Mouse (Mus musculus): Measurements from ENCODE around the gene Fjx1. TPM values are rescaled to one million over a fixed set of nuclear protein-coding genes. Genes with fewer than 3 reads are reported as not detected.
A peak's percentile ranks its signal among the peaks of the same experiment; 100 is the strongest.

The Fjx1 gene
- polyA plus RNA-seq, 1 experiment = 31.9 TPM

GRCm38 (mm10) chr2:102401352-102401692, 51.0 kb downstream of the Fjx1 start:
- peak overlapping the region; percentile 62 for H3K4me3 ChIP-seq (replicated peaks; ENCODE audit: insufficient read depth, low read depth, low read length)
- no peak for DNase-seq
- TF ChIP-seq CTCF (IDR thresholded peaks at IDR 0.05; ENCODE audit: borderline replicate concordance, insufficient read depth, low read depth, low read length) = no peak
- WGBS = 12% methylated on average over 6 of the region's 6 CpGs
- H3K27ac ChIP-seq (ENCODE audit: insufficient read depth, low read length) = peak overlapping the region; percentile 69
- H3K4me1 ChIP-seq (ENCODE audit: control insufficient read depth, insufficient read depth, low read length) = peaks cover 6% of the 10 kb centered on the region; the same call in 1 of the 2 replicates
- no peaks in the 10 kb centered on the region for H3K27me3 ChIP-seq (ENCODE audit: control insufficient read depth, insufficient read depth, low read length)

DNA sequence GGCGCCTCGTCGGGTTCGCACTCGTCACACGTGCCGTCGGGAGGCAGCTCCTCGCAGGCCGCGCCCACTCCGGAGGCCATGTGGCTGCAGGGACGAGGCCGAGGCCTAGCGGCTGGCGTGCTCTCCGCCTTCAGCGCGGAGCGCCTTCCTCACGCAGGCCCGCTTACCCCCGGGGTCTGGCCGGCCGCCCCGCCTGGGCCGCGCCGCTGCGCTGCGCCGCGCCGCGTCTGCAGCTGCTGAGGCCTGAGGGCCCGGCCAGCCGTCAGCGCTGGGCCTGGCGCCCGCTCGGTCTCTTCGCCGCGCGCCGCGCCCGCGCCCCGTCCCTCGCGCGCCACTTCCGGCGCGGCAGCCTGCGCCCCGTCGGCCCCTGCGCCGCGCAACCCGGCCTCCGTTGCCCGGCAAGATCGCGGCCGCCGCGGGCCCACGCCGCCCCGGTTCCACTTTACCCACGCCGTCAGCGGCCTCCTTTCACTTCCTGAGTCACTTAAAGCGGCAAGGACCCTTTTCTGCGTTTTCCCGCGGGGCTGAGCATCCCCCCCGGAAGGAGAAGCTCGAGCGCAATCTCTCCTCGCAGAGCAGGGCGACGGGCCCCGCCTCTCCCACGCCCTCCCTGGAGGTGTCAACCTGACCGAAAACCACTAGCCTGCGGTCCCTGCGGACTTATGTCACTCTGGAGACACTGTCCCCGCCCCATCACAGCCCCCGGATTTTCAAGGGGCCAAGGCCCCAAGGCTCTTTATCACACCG, 51.5 kb downstream of the Fjx1 start:
- no peaks in the 10 kb centered on the region for H3K27me3 ChIP-seq (ENCODE audit: control insufficient read depth, insufficient read depth, low read length)
- H3K27ac ChIP-seq (ENCODE audit: insufficient read depth, low read length) = peak overlapping the region; percentile 69
- 3% methylated on average over 91 of the region's 94 CpGs for WGBS
- H3K4me1 ChIP-seq (ENCODE audit: control insufficient read depth, insufficient read depth, low read length) = peaks cover 5% of the 10 kb centered on the region; the same call in 1 of the 2 replicates
- peak overlapping the region; percentile 62 for H3K4me3 ChIP-seq (replicated peaks; ENCODE audit: insufficient read depth, low read depth, low read length)
- TF ChIP-seq POLR2A (IDR thresholded peaks at IDR 0.05; ENCODE audit: borderline replicate concordance, insufficient read depth, low read length) = peak; percentile 54; the same call in 1 of the 2 replicates
- TF ChIP-seq CTCF (IDR thresholded peaks at IDR 0.05; ENCODE audit: borderline replicate concordance, insufficient read depth, low read depth, low read length) = no peak
- DNase-seq = peak; percentile 89

- peaks cover 5% of the 10 kb centered on the region; the same call in 1 of the 2 replicates for H3K4me1 ChIP-seq (ENCODE audit: control insufficient read depth, insufficient read depth, low read length)
- 37% methylated on average over 48 of the region's 48 CpGs for WGBS
- peak overlapping the region; percentile 69 for H3K27ac ChIP-seq (ENCODE audit: insufficient read depth, low read length)
- peak in 1 of 2 experiments; percentile 26 for DNase-seq
- TF ChIP-seq POLR2A (IDR thresholded peaks at IDR 0.05; ENCODE audit: borderline replicate concordance, insufficient read depth, low read length) (no peak), CTCF (IDR thresholded peaks at IDR 0.05; ENCODE audit: borderline replicate concordance, insufficient read depth, low read depth, low read length) (no peak)
- H3K4me3 ChIP-seq (replicated peaks; ENCODE audit: insufficient read depth, low read depth, low read length) = peak overlapping the region; percentile 62
- no peaks in the 10 kb centered on the region for H3K27me3 ChIP-seq (ENCODE audit: control insufficient read depth, insufficient read depth, low read length)
Measured at GRCm38 (mm10) chr2:102399864-102400604, 52.3 kb downstream of the Fjx1 start.

Other genes with a start within 250 kb of the Fjx1 start
- 105 and 107 TPM in 2 replicates for gene Trim44, start 44.7 kb downstream of the Fjx1 start, polyA plus RNA-seq (2012; rRNA removed)
- 5.0 and 5.1 TPM in 2 replicates for gene Pamr1, start 97.5 kb upstream of the Fjx1 start, polyA plus RNA-seq (2012; rRNA removed)
- 190 and 219 TPM in 2 replicates for gene Slc1a2, start 206.2 kb upstream of the Fjx1 start, polyA plus RNA-seq (2012; rRNA removed)